Mouse (Mus musculus): ENCODE measurements around the gene Gm42906.

DNA sequence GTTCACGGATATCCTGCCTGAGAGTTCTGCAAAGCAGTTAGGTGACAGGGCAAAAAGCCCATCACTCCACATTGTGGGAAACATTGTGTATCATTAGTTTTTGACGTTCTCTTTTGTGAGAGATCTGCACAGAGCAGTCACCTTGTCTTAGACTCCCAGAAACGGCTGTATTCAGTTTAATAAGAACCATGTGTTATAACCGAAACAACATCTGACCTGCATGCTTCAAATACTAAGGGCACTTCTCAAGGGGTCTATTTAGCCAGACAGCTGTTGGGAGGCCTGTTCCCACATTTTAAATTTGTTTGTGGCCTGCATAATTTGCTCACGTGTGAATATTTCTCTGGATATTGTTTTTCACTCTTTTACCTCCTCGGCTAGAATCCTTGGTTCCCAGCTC lies 357.1 kb downstream of the Gm42906 start:
- TF ChIP-seq TAL1 (IDR thresholded peaks at IDR 0.05; ENCODE audit: low read length) (no peak), GATA1 (IDR thresholded peaks at IDR 0.05; ENCODE audit: low read length) (no peak)
